Mouse (Mus musculus): ENCODE data around the gene Thada. TPM values are rescaled to one million over a fixed set of nuclear protein-coding genes. Genes with fewer than 3 reads are reported as not detected.

Gene Thada
- polyA plus RNA-seq, 1 experiment: 5.3 TPM

GRCm38 (mm10) chr17:84267456-84268074 lies 198.4 kb downstream of the Thada start:
- H3K4me1 ChIP-seq (ENCODE audit: control insufficient read depth, insufficient read depth, low read length): peaks cover 2% of the 10 kb centered on the region; the same call in 1 of the 2 replicates
- TF ChIP-seq POLR2A (IDR thresholded peaks at IDR 0.05; ENCODE audit: borderline replicate concordance, control insufficient read depth, low read depth, low read length): no peak
- H3K4me3 ChIP-seq (replicated peaks; ENCODE audit: control insufficient read depth, low read depth, low read length): no peak overlapping the region
- 39% methylated on average over 6 of the region's 6 CpGs for WGBS
- H3K27ac ChIP-seq (ENCODE audit: control insufficient read depth, insufficient read depth, low read depth, low read length, poor library complexity): no peak overlapping the region

- H3K27ac ChIP-seq (ENCODE audit: control insufficient read depth, insufficient read depth, low read depth, low read length, poor library complexity): no peak overlapping the region
Measured at GRCm38 (mm10) chr17:84266161-84266948, 199.7 kb downstream of the Thada start.

GRCm38 (mm10) chr17:84265480-84266130 lies 200.4 kb downstream of the Thada start:
- Histone ChIP-seq H3K4me3 (replicated peaks; ENCODE audit: control insufficient read depth, low read depth, low read length) (no peak overlapping the region), H3K27ac (ENCODE audit: control insufficient read depth, insufficient read depth, low read depth, low read length, poor library complexity) (no peak overlapping the region), H3K4me1 (ENCODE audit: control insufficient read depth, insufficient read depth, low read length) (peaks cover 1% of the 10 kb centered on the region; the same call in 1 of the 2 replicates)
- 67% methylated on average over 5 of the region's 5 CpGs for WGBS
- TF ChIP-seq CTCF (IDR thresholded peaks at IDR 0.05; ENCODE audit: control insufficient read depth, insufficient read depth, low read length): no peak
- TF ChIP-seq POLR2A (IDR thresholded peaks at IDR 0.05; ENCODE audit: borderline replicate concordance, control insufficient read depth, low read depth, low read length): no peak

More at GRCm38 (mm10) chr17:84266161-84266948, 199.7 kb downstream of the Thada start:
- Histone ChIP-seq H3K4me1 (ENCODE audit: control insufficient read depth, insufficient read depth, low read length) (peaks cover 1% of the 10 kb centered on the region; the same call in 1 of the 2 replicates), H3K4me3 (replicated peaks; ENCODE audit: control insufficient read depth, low read depth, low read length) (no peak overlapping the region)
- no peak for TF ChIP-seq POLR2A (IDR thresholded peaks at IDR 0.05; ENCODE audit: borderline replicate concordance, control insufficient read depth, low read depth, low read length)
- TF ChIP-seq CTCF (IDR thresholded peaks at IDR 0.05; ENCODE audit: control insufficient read depth, insufficient read depth, low read length): no peak
- WGBS: 78% methylated on average over 3 of the region's 3 CpGs

GRCm38 (mm10) chr17:84264305-84264704 lies 201.7 kb downstream of the Thada start:
- Histone ChIP-seq H3K27ac (ENCODE audit: control insufficient read depth, insufficient read depth, low read depth, low read length, poor library complexity) (no peak overlapping the region), H3K4me3 (replicated peaks; ENCODE audit: control insufficient read depth, low read depth, low read length) (no peak overlapping the region), H3K4me1 (ENCODE audit: control insufficient read depth, insufficient read depth, low read length) (peaks cover 1% of the 10 kb centered on the region; the same call in 1 of the 2 replicates)
- 45% methylated on average over 6 of the region's 6 CpGs for WGBS
- no peak for TF ChIP-seq POLR2A (IDR thresholded peaks at IDR 0.05; ENCODE audit: borderline replicate concordance, control insufficient read depth, low read depth, low read length)
- no peak for TF ChIP-seq CTCF (IDR thresholded peaks at IDR 0.05; ENCODE audit: control insufficient read depth, insufficient read depth, low read length)

- WGBS: 80% methylated on average over 5 of the region's 5 CpGs
- Histone ChIP-seq H3K4me1 (ENCODE audit: control insufficient read depth, insufficient read depth, low read length) (peaks cover 1% of the 10 kb centered on the region; the same call in 1 of the 2 replicates), H3K27ac (ENCODE audit: control insufficient read depth, insufficient read depth, low read depth, low read length, poor library complexity) (no peak overlapping the region), H3K4me3 (replicated peaks; ENCODE audit: control insufficient read depth, low read depth, low read length) (no peak overlapping the region)
- TF ChIP-seq POLR2A (IDR thresholded peaks at IDR 0.05; ENCODE audit: borderline replicate concordance, control insufficient read depth, low read depth, low read length) (no peak), CTCF (IDR thresholded peaks at IDR 0.05; ENCODE audit: control insufficient read depth, insufficient read depth, low read length) (no peak)
Measured at GRCm38 (mm10) chr17:84263591-84263990, 202.4 kb downstream of the Thada start.

- Histone ChIP-seq H3K4me1 (ENCODE audit: control insufficient read depth, insufficient read depth, low read length) (peaks cover under 1% of the 10 kb centered on the region; the same call in 1 of the 2 replicates), H3K4me3 (replicated peaks; ENCODE audit: control insufficient read depth, low read depth, low read length) (no peak overlapping the region), H3K27ac (ENCODE audit: control insufficient read depth, insufficient read depth, low read depth, low read length, poor library complexity) (no peak overlapping the region)
- 63% methylated on average over 9 of the region's 9 CpGs for WGBS
- TF ChIP-seq POLR2A (IDR thresholded peaks at IDR 0.05; ENCODE audit: borderline replicate concordance, control insufficient read depth, low read depth, low read length) (no peak), CTCF (IDR thresholded peaks at IDR 0.05; ENCODE audit: control insufficient read depth, insufficient read depth, low read length) (no peak)
Measured at GRCm38 (mm10) chr17:84262325-84262979, 203.6 kb downstream of the Thada start.

- no peak for TF ChIP-seq CTCF (IDR thresholded peaks at IDR 0.05; ENCODE audit: control insufficient read depth, insufficient read depth, low read length)
- no peak for TF ChIP-seq POLR2A (IDR thresholded peaks at IDR 0.05; ENCODE audit: borderline replicate concordance, control insufficient read depth, low read depth, low read length)
- no peak overlapping the region for H3K27ac ChIP-seq (ENCODE audit: control insufficient read depth, insufficient read depth, low read depth, low read length, poor library complexity)
- H3K4me1 ChIP-seq (ENCODE audit: control insufficient read depth, insufficient read depth, low read length): no peaks in the 10 kb centered on the region
- H3K4me3 ChIP-seq (replicated peaks; ENCODE audit: control insufficient read depth, low read depth, low read length): no peak overlapping the region
Measured at GRCm38 (mm10) chr17:84261010-84261409, 205.0 kb downstream of the Thada start.

GRCm38 (mm10) chr17:84260226-84260625 lies 205.8 kb downstream of the Thada start:
- Histone ChIP-seq H3K27ac (ENCODE audit: control insufficient read depth, insufficient read depth, low read depth, low read length, poor library complexity) (no peak overlapping the region), H3K4me3 (replicated peaks; ENCODE audit: control insufficient read depth, low read depth, low read length) (no peak overlapping the region), H3K4me1 (ENCODE audit: control insufficient read depth, insufficient read depth, low read length) (no peaks in the 10 kb centered on the region)
- TF ChIP-seq CTCF (IDR thresholded peaks at IDR 0.05; ENCODE audit: control insufficient read depth, insufficient read depth, low read length): no peak
- TF ChIP-seq POLR2A (IDR thresholded peaks at IDR 0.05; ENCODE audit: borderline replicate concordance, control insufficient read depth, low read depth, low read length): no peak

Data from bone marrow, adult 2 months (tissue).